Mouse (Mus musculus) adrenal gland, postnatal 36 days (tissue): Measurements from ENCODE around the gene Pirt. TPM values are rescaled to one million over a fixed set of nuclear protein-coding genes. Genes with fewer than 3 reads are reported as not detected.
A peak's percentile ranks its signal among the peaks of the same experiment; 100 is the strongest.

ENCODE experiments used
- DNase-seq, 2 experiments: peaks; one replicate each; pipeline ENCODE4 v3.0.0; 2021; ENCODE audit warnings: mixed read lengths in 1 of 2
- long read RNA-seq, 2 experiments: library from polyadenylated mRNA; stranded (forward); transcript quantifications; one replicate each; pipeline ENCODE4 v2.0.0; 2021; ENCODE audit warnings: borderline sequencing depth in 2 of 2
- total RNA-seq, 2 experiments: library from RNA; stranded (reverse); gene quantifications; 2 replicates each; pipeline ENCODE4 v1.2.3; 2021

Gene Pirt
- total RNA-seq = 1 to 10 TPM; 6.9 to 7.9 TPM
- long read RNA-seq, experiment 1, full-length matches to known transcripts = 1 of 1 reads
- long read RNA-seq, experiment 1, partial matches to known transcripts = 0 of 1 reads
- long read RNA-seq, experiment 1, other reads (novel, unspliced or antisense) = 0 of 1 reads
- long read RNA-seq, experiment 2, full-length matches to known transcripts = 1 of 1 reads
- long read RNA-seq, experiment 2, partial matches to known transcripts = 0 of 1 reads
- long read RNA-seq, experiment 2, other reads (novel, unspliced or antisense) = 0 of 1 reads

- no peak for DNase-seq
Observed at GRCm38 (mm10) chr11:66911811-66912210, at the start of gene Pirt. TSS of gene Pirt (plus strand) at chr11:66911981.

GRCm38 (mm10) chr11:66871701-66872100 is 40.1 kb upstream of the Pirt start:
- peak in 1 of 2 experiments; percentile 1 for DNase-seq

- DNase-seq = no peak
Observed at GRCm38 (mm10) chr11:66872773-66873470, 38.9 kb upstream of the Pirt start.

GRCm38 (mm10) chr11:66881291-66881690 is 30.5 kb upstream of the Pirt start:
- DNase-seq = no peak

- DNase-seq = no peak
Observed at GRCm38 (mm10) chr11:66882224-66883040, 29.3 kb upstream of the Pirt start.

- no peak for DNase-seq
Observed at GRCm38 (mm10) chr11:66892536-66892935, 19.2 kb upstream of the Pirt start.

- DNase-seq = no peak
Observed at GRCm38 (mm10) chr11:66898747-66899146, 13.0 kb upstream of the Pirt start.

- peak; percentile 63 to 68 for DNase-seq
Observed at GRCm38 (mm10) chr11:66899426-66899825, 12.4 kb upstream of the Pirt start.

GRCm38 (mm10) chr11:66902801-66903200 is 9.0 kb upstream of the Pirt start:
- no peak for DNase-seq

- DNase-seq = peak; percentile 75 to 80
Observed at GRCm38 (mm10) chr11:66905617-66906384, 6.0 kb upstream of the Pirt start.

- DNase-seq = no peak
Observed at GRCm38 (mm10) chr11:66912531-66913458, 1.0 kb downstream of the Pirt start.

- DNase-seq = peak; percentile 25 to 72
Observed at GRCm38 (mm10) chr11:66914249-66914648, 2.5 kb downstream of the Pirt start.

- no peak for DNase-seq
Observed at GRCm38 (mm10) chr11:66920012-66920411, 8.2 kb downstream of the Pirt start.

GRCm38 (mm10) chr11:66924095-66924823 is 12.5 kb downstream of the Pirt start:
- DNase-seq = no peak

GRCm38 (mm10) chr11:66928311-66928710 is 16.5 kb downstream of the Pirt start:
- DNase-seq = no peak

GRCm38 (mm10) chr11:66932827-66933599 is 21.2 kb downstream of the Pirt start:
- no peak for DNase-seq

- no peak for DNase-seq
Observed at GRCm38 (mm10) chr11:66934428-66935173, 22.8 kb downstream of the Pirt start.

GRCm38 (mm10) chr11:66942011-66942410 is 30.2 kb downstream of the Pirt start:
- no peak for DNase-seq
